Mouse (Mus musculus) cerebellum, adult 18-20 months (tissue): ENCODE measurements around the gene Bphl.
"Not testable (repeated sequence)": the region's sequence is repeated elsewhere in the genome, so short reads cannot be mapped to it uniquely, and the experiment has no call there.

ENCODE experiments used
- DNase-seq, 2 experiments: peaks; one replicate each; pipeline ENCODE4 v3.0.0; 2021

The Bphl gene

GRCm38 (mm10) chr13:34053673-34054282, 16.4 kb downstream of the Bphl start:
- no peak for DNase-seq

- no peak for DNase-seq
Observed at GRCm38 (mm10) chr13:34054391-34054790, 17.0 kb downstream of the Bphl start.

GRCm38 (mm10) chr13:34054983-34055382, 17.6 kb downstream of the Bphl start:
- DNase-seq, result no peak

GRCm38 (mm10) chr13:34057252-34057651, 19.9 kb downstream of the Bphl start:
- no peak for DNase-seq

- peak in 1 of 2 experiments; percentile 38 for DNase-seq
Observed at GRCm38 (mm10) chr13:34060061-34060460, 22.7 kb downstream of the Bphl start.

GRCm38 (mm10) chr13:34062466-34062865, 25.1 kb downstream of the Bphl start:
- DNase-seq, result no peak

GRCm38 (mm10) chr13:34066351-34066750, 29.0 kb downstream of the Bphl start:
- DNase-seq, result peak in 1 of 2 experiments; percentile 31

- no peak for DNase-seq
Observed at GRCm38 (mm10) chr13:34070296-34070695, 32.9 kb downstream of the Bphl start.

GRCm38 (mm10) chr13:34071836-34072235, 34.4 kb downstream of the Bphl start:
- no peak for DNase-seq

GRCm38 (mm10) chr13:34072847-34073246, 35.5 kb downstream of the Bphl start:
- DNase-seq, result no peak

GRCm38 (mm10) chr13:34074441-34074840, 37.0 kb downstream of the Bphl start:
- DNase-seq, result not testable (repeated sequence)

- not testable (repeated sequence) for DNase-seq
Observed at GRCm38 (mm10) chr13:34075893-34076292, 38.5 kb downstream of the Bphl start.

- DNase-seq, result peak; percentile 44 to 46
Observed at GRCm38 (mm10) chr13:34076561-34077491, 39.4 kb downstream of the Bphl start.

GRCm38 (mm10) chr13:34077492-34078271, 40.3 kb downstream of the Bphl start, which contains the start of gene Tubb2a:
Gene Tubb2a, minus strand, starts transcription at chr13:34078007.
- peak; percentile 91 to 94 for DNase-seq

- DNase-seq, result no peak
Observed at GRCm38 (mm10) chr13:34078500-34079280, 41.3 kb downstream of the Bphl start.

- no peak for DNase-seq
Observed at GRCm38 (mm10) chr13:34079801-34080200, 42.4 kb downstream of the Bphl start.

- DNase-seq, result no peak
Observed at GRCm38 (mm10) chr13:34081926-34082325, 44.5 kb downstream of the Bphl start.

GRCm38 (mm10) chr13:34084026-34084750, 46.8 kb downstream of the Bphl start:
- no peak for DNase-seq

- DNase-seq, result peak in 1 of 2 experiments; percentile 13
Observed at GRCm38 (mm10) chr13:34087052-34087812, 49.8 kb downstream of the Bphl start.

GRCm38 (mm10) chr13:34088201-34088649, 50.8 kb downstream of the Bphl start:
- not testable (repeated sequence) for DNase-seq

- DNase-seq, result no peak
Observed at GRCm38 (mm10) chr13:34088871-34089288, 51.5 kb downstream of the Bphl start.
